Mouse (Mus musculus): ENCODE results near the gene Fkrp. TPM values are rescaled to one million over a fixed set of nuclear protein-coding genes. Genes with fewer than 3 reads are reported as not detected.

Fkrp gene
- polyA plus RNA-seq, 2 experiments = 26.9 to 29.9 TPM

- H3K9ac ChIP-seq (ENCODE audit: low read depth, low read length, severe bottlenecking) = no peak overlapping the region
- DNase-seq (ENCODE audit: low spot score) = no peak
- WGBS = 29% methylated on average over 15 of the region's 17 CpGs
- no peak for TF ChIP-seq POLR2A (IDR thresholded peaks at IDR 0.05; ENCODE audit: borderline replicate concordance, extremely low read depth, insufficient read depth, insufficient read length)
- H3K4me1 ChIP-seq (ENCODE audit: control insufficient read depth, insufficient read depth, low read length) = peaks cover 19% of the 10 kb centered on the region
- H3K4me3 ChIP-seq (replicated peaks; ENCODE audit: low read length) = no peak overlapping the region
- no peak overlapping the region for H3K27ac ChIP-seq (replicated peaks; ENCODE audit: low read depth, low read length)
- H3K9me3 ChIP-seq (ENCODE audit: control insufficient read depth, low read length) = no peaks in the 10 kb centered on the region
- peaks cover 58% of the 10 kb centered on the region for H3K36me3 ChIP-seq (ENCODE audit: control insufficient read depth, insufficient read depth, low read length)
- no peaks in the 10 kb centered on the region for H3K27me3 ChIP-seq (ENCODE audit: control insufficient read depth, insufficient read depth, low read length)
- H3K4me2 ChIP-seq (replicated peaks; ENCODE audit: low read depth, low read length, severe bottlenecking) = no peak overlapping the region
- no peak for ATAC-seq (ENCODE audit: low FRiP score, low read depth)
Measured at GRCm38 (mm10) chr7:16848579-16848978, 32.0 kb upstream of the Fkrp start.

- H3K4me1 ChIP-seq (ENCODE audit: control insufficient read depth, insufficient read depth, low read length) = peaks cover 19% of the 10 kb centered on the region
Measured at GRCm38 (mm10) chr7:16847507-16847906, 31.0 kb upstream of the Fkrp start.

DNA sequence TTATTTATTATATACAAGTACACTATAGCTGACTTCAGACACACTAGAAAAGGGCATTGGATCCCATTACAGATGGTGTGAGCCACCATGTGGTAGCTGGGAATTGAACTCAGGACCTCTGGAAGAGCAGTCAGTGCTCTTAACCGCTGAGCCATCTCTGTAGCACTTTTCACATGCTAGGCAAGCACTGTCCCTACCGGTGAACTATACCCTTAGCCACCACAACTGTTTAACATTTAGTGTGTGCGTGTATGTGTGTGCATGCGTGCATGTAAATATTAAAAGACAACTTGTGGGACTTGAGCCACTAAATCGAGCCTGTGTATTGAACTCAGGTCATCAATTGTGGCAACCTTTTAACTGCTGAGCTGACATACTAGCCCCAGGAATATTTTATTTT, 30.2 kb upstream of the Fkrp start:
- DNase-seq (ENCODE audit: low spot score) = no peak
- peaks cover 19% of the 10 kb centered on the region for H3K4me1 ChIP-seq (ENCODE audit: control insufficient read depth, insufficient read depth, low read length)
- H3K4me3 ChIP-seq (replicated peaks; ENCODE audit: low read length) = no peak overlapping the region
- ATAC-seq (ENCODE audit: low FRiP score, low read depth) = no peak
- H3K36me3 ChIP-seq (ENCODE audit: control insufficient read depth, insufficient read depth, low read length) = peaks cover 43% of the 10 kb centered on the region
- no peak for TF ChIP-seq POLR2A (IDR thresholded peaks at IDR 0.05; ENCODE audit: borderline replicate concordance, extremely low read depth, insufficient read depth, insufficient read length)
- no peaks in the 10 kb centered on the region for H3K27me3 ChIP-seq (ENCODE audit: control insufficient read depth, insufficient read depth, low read length)
- H3K9me3 ChIP-seq (ENCODE audit: control insufficient read depth, low read length) = no peaks in the 10 kb centered on the region
- no peak overlapping the region for H3K27ac ChIP-seq (replicated peaks; ENCODE audit: low read depth, low read length)
- no peak overlapping the region for H3K4me2 ChIP-seq (replicated peaks; ENCODE audit: low read depth, low read length, severe bottlenecking)
- 91% methylated on average over 5 of the region's 5 CpGs for WGBS
- H3K9ac ChIP-seq (ENCODE audit: low read depth, low read length, severe bottlenecking) = no peak overlapping the region

More at GRCm38 (mm10) chr7:16847507-16847906, 31.0 kb upstream of the Fkrp start:
- Histone ChIP-seq H3K4me2 (replicated peaks; ENCODE audit: low read depth, low read length, severe bottlenecking) (no peak overlapping the region), H3K27me3 (ENCODE audit: control insufficient read depth, insufficient read depth, low read length) (no peaks in the 10 kb centered on the region), H3K4me3 (replicated peaks; ENCODE audit: low read length) (no peak overlapping the region), H3K27ac (replicated peaks; ENCODE audit: low read depth, low read length) (no peak overlapping the region), H3K9me3 (ENCODE audit: control insufficient read depth, low read length) (no peaks in the 10 kb centered on the region), H3K9ac (ENCODE audit: low read depth, low read length, severe bottlenecking) (no peak overlapping the region), H3K36me3 (ENCODE audit: control insufficient read depth, insufficient read depth, low read length) (peaks cover 50% of the 10 kb centered on the region)
- WGBS = 80% methylated on average over 19 of the region's 19 CpGs
- DNase-seq (ENCODE audit: low spot score) (no peak), ATAC-seq (ENCODE audit: low FRiP score, low read depth) (no peak)
- no peak for TF ChIP-seq POLR2A (IDR thresholded peaks at IDR 0.05; ENCODE audit: borderline replicate concordance, extremely low read depth, insufficient read depth, insufficient read length)

DNA sequence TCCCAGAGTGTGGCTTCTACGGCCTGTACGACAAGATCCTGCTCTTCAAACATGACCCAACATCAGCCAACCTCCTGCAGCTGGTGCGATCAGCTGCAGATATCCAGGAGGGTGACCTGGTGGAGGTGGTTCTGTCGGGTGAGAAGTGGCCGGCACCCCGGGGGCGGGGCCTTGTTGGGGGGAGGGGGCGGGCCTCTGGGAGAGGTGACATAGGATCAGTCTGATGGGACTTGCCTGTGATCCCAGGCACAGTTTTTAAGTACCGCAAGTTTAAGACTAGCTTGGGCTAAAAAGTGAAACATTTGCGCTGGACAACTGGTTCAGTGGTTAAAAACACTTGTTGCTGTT, 29.3 kb upstream of the Fkrp start:
- no peaks in the 10 kb centered on the region for H3K27me3 ChIP-seq (ENCODE audit: control insufficient read depth, insufficient read depth, low read length)
- no peak for TF ChIP-seq POLR2A (IDR thresholded peaks at IDR 0.05; ENCODE audit: borderline replicate concordance, extremely low read depth, insufficient read depth, insufficient read length)
- H3K4me2 ChIP-seq (replicated peaks; ENCODE audit: low read depth, low read length, severe bottlenecking) = peak overlapping the region; percentile 91
- DNase-seq (ENCODE audit: low spot score) = no peak
- H3K27ac ChIP-seq (replicated peaks; ENCODE audit: low read depth, low read length) = peak overlapping the region; percentile 63
- ATAC-seq (ENCODE audit: low FRiP score, low read depth) = no peak
- H3K9ac ChIP-seq (ENCODE audit: low read depth, low read length, severe bottlenecking) = peak overlapping the region; percentile 52
- peaks cover 44% of the 10 kb centered on the region for H3K36me3 ChIP-seq (ENCODE audit: control insufficient read depth, insufficient read depth, low read length)
- peak overlapping the region; percentile 60 for H3K4me3 ChIP-seq (replicated peaks; ENCODE audit: low read length)
- peaks cover 19% of the 10 kb centered on the region for H3K4me1 ChIP-seq (ENCODE audit: control insufficient read depth, insufficient read depth, low read length)
- no peaks in the 10 kb centered on the region for H3K9me3 ChIP-seq (ENCODE audit: control insufficient read depth, low read length)
- 35% methylated on average over 10 of the region's 10 CpGs for WGBS

GRCm38 (mm10) chr7:16845072-16845819, 28.7 kb upstream of the Fkrp start:
- peak overlapping the region; percentile 91 for H3K4me2 ChIP-seq (replicated peaks; ENCODE audit: low read depth, low read length, severe bottlenecking)
- H3K36me3 ChIP-seq (ENCODE audit: control insufficient read depth, insufficient read depth, low read length) = peaks cover 44% of the 10 kb centered on the region
- peak overlapping the region; percentile 52 for H3K9ac ChIP-seq (ENCODE audit: low read depth, low read length, severe bottlenecking)
- no peaks in the 10 kb centered on the region for H3K9me3 ChIP-seq (ENCODE audit: control insufficient read depth, low read length)
- peak overlapping the region; percentile 63 for H3K27ac ChIP-seq (replicated peaks; ENCODE audit: low read depth, low read length)
- H3K4me3 ChIP-seq (replicated peaks; ENCODE audit: low read length) = peak overlapping the region; percentile 60
- no peaks in the 10 kb centered on the region for H3K27me3 ChIP-seq (ENCODE audit: control insufficient read depth, insufficient read depth, low read length)
- ATAC-seq (ENCODE audit: low FRiP score, low read depth) (no peak), DNase-seq (ENCODE audit: low spot score) (no peak)
- 18% methylated on average over 14 of the region's 14 CpGs for WGBS
- TF ChIP-seq POLR2A (IDR thresholded peaks at IDR 0.05; ENCODE audit: borderline replicate concordance, extremely low read depth, insufficient read depth, insufficient read length) = no peak
- H3K4me1 ChIP-seq (ENCODE audit: control insufficient read depth, insufficient read depth, low read length) = peaks cover 19% of the 10 kb centered on the region

Data from limb, embryonic 14.5 days (tissue).